Mouse (Mus musculus) thymus, adult 2 months (tissue): ENCODE data around the gene Aunip. TPM values are rescaled to one million over a fixed set of nuclear protein-coding genes. Genes with fewer than 3 reads are reported as not detected.
A peak's percentile ranks its signal among the peaks of the same experiment; 100 is the strongest.

Experiments
- DNase-seq: peaks from one replicate; pipeline ENCODE4 v3.0.0; 2021
- H3K27ac ChIP-seq: fragments of 200-500 bp; 2 replicates; pipeline ENCODE4 v1.5.1; 2012; ENCODE audit warnings: low read length, control low read depth; ENCODE audit not compliant: control insufficient read depth, insufficient read depth
- H3K27me3 ChIP-seq: fragments of 200-500 bp; 2 replicates; pipeline ENCODE4 v1.6.1; 2012; ENCODE audit warnings: mild to moderate bottlenecking, low read length, moderate library complexity, mixed read lengths; ENCODE audit not compliant: control insufficient read depth, insufficient read depth
- H3K36me3 ChIP-seq: fragments of 200-500 bp; 2 replicates; pipeline ENCODE4 v1.6.1; 2012; ENCODE audit warnings: mild to moderate bottlenecking, low read length, moderate library complexity; ENCODE audit not compliant: control insufficient read depth, insufficient read depth
- H3K4me1 ChIP-seq: fragments of 200-500 bp; replicated peaks from 2 replicates; pipeline ENCODE4 v1.6.1; 2012; ENCODE audit warnings: low read length; ENCODE audit not compliant: control insufficient read depth, insufficient read depth
- H3K4me3 ChIP-seq: fragments of 200-500 bp; 2 replicates; pipeline ENCODE4 v1.5.1; 2012; ENCODE audit warnings: mild to moderate bottlenecking, low read length, control low read depth, moderate library complexity; ENCODE audit not compliant: control insufficient read depth, insufficient read depth
- CTCF ChIP-seq: fragments of 200-500 bp; IDR thresholded peaks from 2 replicates; pipeline ENCODE4 v1.5.1; 2012; ENCODE audit warnings: mild to moderate bottlenecking, control low read depth, low read length, moderate library complexity, borderline replicate concordance; ENCODE audit not compliant: control insufficient read depth, poor library complexity, insufficient read depth; ENCODE audit errors: extremely low read depth
- POLR2A ChIP-seq: fragments of 200-500 bp; IDR thresholded peaks from 2 replicates; pipeline ENCODE4 v1.6.1; 2012; ENCODE audit warnings: mild to moderate bottlenecking, low read length, control low read depth, moderate library complexity; ENCODE audit not compliant: control insufficient read depth, poor library complexity, insufficient read depth; ENCODE audit errors: extremely low read depth
- WGBS: fragments of 180-500 bp; shearing (Covaris S2); methylation state at CpG from one replicate; pipeline ENCODE4 v1.1.7; 2018; 5-methylcytosine and 5-hydroxymethylcytosine counted together
- polyA plus RNA-seq: library from polyadenylated mRNA; depleted of rRNA; stranded (reverse); fragments of >200 nt; gene quantifications from 2 replicates; pipeline ENCODE4 v1.2.3, GENCODE M21; 2012; rRNA removed

The Aunip gene
- polyA plus RNA-seq, 1 experiment: 2.1 TPM

GRCm38 (mm10) chr4:134567377-134568226 lies 56.8 kb downstream of the Aunip start:
- H3K4me3 ChIP-seq: no peak overlapping the region
- 94% methylated on average over 19 of the region's 19 CpGs for WGBS

DNA sequence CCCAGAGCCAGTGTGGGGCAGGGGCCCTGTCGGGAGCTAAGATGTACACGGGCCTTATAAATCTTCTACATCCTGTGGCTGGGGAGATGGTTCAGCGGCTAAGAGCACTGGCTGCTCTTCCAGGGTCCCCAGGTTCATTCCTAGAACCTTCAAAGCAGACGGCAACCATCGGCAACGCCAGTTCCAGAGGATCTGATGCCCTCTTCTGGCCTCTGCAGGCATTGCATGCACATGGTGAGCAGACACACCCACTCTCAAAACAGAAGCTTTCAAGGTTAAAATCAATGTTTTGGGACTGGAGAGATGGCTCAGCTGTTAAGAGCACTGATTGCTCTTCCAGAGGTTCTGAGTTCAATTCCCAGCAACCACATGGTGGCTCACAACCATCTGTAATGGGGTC lies 58.4 kb downstream of the Aunip start:
- Histone ChIP-seq H3K4me1 (no peaks in the 10 kb centered on the region), H3K4me3 (no peak overlapping the region), H3K27ac (no peak overlapping the region), H3K27me3 (no peaks in the 10 kb centered on the region), H3K36me3 (no peaks in the 10 kb centered on the region)
- 94% methylated on average over 6 of the region's 6 CpGs for WGBS
- TF ChIP-seq POLR2A (no peak), CTCF (0 out of 2 replicates have a peak, but pooled peaks have one; percentile 31)
- no peak for DNase-seq

More at GRCm38 (mm10) chr4:134567377-134568226, 56.8 kb downstream of the Aunip start:
- Histone ChIP-seq H3K4me1 (no peaks in the 10 kb centered on the region), H3K27ac (no peak overlapping the region), H3K36me3 (no peaks in the 10 kb centered on the region), H3K27me3 (no peaks in the 10 kb centered on the region)
- no peak for DNase-seq
- TF ChIP-seq POLR2A (no peak), CTCF (no peak)

DNA sequence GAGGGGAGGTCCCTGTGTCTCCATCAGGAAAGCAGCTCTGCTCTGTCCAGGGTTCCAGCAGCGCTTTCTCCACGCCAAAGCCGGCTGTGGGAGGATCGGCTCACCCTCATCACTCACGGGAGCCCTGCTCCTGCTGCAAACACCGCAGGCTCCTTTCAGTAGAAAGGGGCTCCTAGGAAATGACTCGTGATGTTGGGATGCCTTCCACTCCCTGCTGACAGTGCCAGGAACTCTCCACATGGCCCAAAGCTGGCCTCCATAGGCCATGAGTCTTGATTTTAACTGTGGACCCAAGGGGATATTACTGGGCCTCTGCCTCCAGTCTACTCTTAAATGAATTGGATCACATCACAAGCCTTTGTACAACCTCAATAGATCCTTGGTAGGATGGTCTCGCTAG lies 59.0 kb downstream of the Aunip start:
- Histone ChIP-seq H3K4me3 (no peak overlapping the region), H3K27ac (no peak overlapping the region), H3K4me1 (no peaks in the 10 kb centered on the region), H3K36me3 (no peaks in the 10 kb centered on the region), H3K27me3 (no peaks in the 10 kb centered on the region)
- TF ChIP-seq CTCF (no peak), POLR2A (no peak)
- no peak for DNase-seq
- WGBS: 89% methylated on average over 8 of the region's 8 CpGs

GRCm38 (mm10) chr4:134570704-134571451 lies 60.1 kb downstream of the Aunip start:
- DNase-seq: no peak
- no peaks in the 10 kb centered on the region for H3K27me3 ChIP-seq
- WGBS: 91% methylated on average over 14 of the region's 14 CpGs
- H3K4me1 ChIP-seq: no peaks in the 10 kb centered on the region
- H3K27ac ChIP-seq: no peak overlapping the region
- H3K4me3 ChIP-seq: no peak overlapping the region
- TF ChIP-seq POLR2A (no peak), CTCF (no peak)
- H3K36me3 ChIP-seq: no peaks in the 10 kb centered on the region

DNA sequence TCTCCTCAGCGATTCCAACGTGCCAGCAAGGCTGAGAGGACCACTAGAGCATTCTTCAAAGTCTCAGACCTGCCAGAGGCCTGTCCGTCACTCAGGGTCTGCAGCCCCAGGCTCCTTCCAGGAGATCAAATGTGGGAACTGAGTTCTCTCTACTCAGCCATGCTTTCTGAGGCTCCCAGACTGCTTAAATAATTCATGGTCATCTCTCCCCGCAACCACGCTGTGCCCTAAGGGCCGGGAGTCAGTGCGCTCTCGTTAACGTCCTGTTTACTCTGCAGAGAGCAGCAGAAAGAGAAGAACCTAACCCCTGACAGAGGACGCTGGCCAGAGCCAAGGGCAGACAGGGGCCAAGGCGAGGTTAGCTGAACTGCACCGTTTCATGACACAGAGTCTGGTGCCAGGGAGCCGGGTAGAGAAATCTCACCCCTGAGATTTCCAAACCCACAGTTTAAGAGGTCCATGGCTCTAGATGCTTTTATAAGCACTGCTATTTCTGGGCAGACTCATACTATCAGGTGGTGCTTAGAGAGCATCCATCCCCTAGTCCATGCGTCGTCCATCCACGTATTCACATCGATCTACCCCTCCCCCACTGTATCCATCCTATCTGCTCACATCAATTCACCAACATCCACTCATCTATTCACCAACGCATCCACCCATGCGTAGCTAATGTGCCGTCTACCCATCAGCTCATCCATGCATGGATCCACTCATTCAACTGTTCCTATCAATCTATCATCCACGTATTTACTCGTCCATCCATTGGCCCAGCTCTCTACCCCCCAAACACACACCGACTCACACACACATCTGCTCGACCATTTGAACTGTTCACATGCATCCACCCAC lies 61.9 kb downstream of the Aunip start:
- H3K4me3 ChIP-seq: no peak overlapping the region
- no peaks in the 10 kb centered on the region for H3K36me3 ChIP-seq
- TF ChIP-seq POLR2A: no peak
- no peak for TF ChIP-seq CTCF
- DNase-seq: no peak
- WGBS: 94% methylated on average over 24 of the region's 24 CpGs
- H3K27ac ChIP-seq: no peak overlapping the region
- H3K4me1 ChIP-seq: no peaks in the 10 kb centered on the region
- no peaks in the 10 kb centered on the region for H3K27me3 ChIP-seq

Other genes starting within 250 kb of the Aunip start
- gene Pdik1l, start 223.1 kb upstream of the Aunip start, polyA plus RNA-seq: 13.3 and 14.4 TPM in 2 replicates
- 0.43 and 5.9 TPM in 2 replicates for gene Trim63, start 195.9 kb upstream of the Aunip start, polyA plus RNA-seq
- gene Slc30a2, start 167.8 kb upstream of the Aunip start, polyA plus RNA-seq: 1.1 and 2.0 TPM in 2 replicates
- 8.9 and 10.3 TPM in 2 replicates for gene Extl1, start 127.1 kb upstream of the Aunip start, polyA plus RNA-seq
- 12.2 and 12.3 TPM in 2 replicates for gene Pafah2, start 114.7 kb upstream of the Aunip start, polyA plus RNA-seq
- 134 and 274 TPM in 2 replicates for gene Stmn1, start 42.7 kb upstream of the Aunip start, polyA plus RNA-seq
- gene Paqr7, start 14.3 kb upstream of the Aunip start, polyA plus RNA-seq: 47.6 and 52.0 TPM in 2 replicates
- 69.2 and 77.3 TPM in 2 replicates for gene Mtfr1l, start 24.4 kb downstream of the Aunip start, polyA plus RNA-seq
- 7.9 and 9.1 TPM in 2 replicates for gene Selenon, start 41.2 kb downstream of the Aunip start, polyA plus RNA-seq
- 4.4 and 5.5 TPM in 2 replicates for gene Man1c1, start 193.3 kb downstream of the Aunip start, polyA plus RNA-seq